Mouse (Mus musculus): ENCODE measurements around the gene Arid1a. TPM values are rescaled to one million over a fixed set of nuclear protein-coding genes. Genes with fewer than 3 reads are reported as not detected.

Arid1a gene
- total and polyA plus RNA-seq, 2 experiments, result 5.9 to 21.9 TPM

DNA sequence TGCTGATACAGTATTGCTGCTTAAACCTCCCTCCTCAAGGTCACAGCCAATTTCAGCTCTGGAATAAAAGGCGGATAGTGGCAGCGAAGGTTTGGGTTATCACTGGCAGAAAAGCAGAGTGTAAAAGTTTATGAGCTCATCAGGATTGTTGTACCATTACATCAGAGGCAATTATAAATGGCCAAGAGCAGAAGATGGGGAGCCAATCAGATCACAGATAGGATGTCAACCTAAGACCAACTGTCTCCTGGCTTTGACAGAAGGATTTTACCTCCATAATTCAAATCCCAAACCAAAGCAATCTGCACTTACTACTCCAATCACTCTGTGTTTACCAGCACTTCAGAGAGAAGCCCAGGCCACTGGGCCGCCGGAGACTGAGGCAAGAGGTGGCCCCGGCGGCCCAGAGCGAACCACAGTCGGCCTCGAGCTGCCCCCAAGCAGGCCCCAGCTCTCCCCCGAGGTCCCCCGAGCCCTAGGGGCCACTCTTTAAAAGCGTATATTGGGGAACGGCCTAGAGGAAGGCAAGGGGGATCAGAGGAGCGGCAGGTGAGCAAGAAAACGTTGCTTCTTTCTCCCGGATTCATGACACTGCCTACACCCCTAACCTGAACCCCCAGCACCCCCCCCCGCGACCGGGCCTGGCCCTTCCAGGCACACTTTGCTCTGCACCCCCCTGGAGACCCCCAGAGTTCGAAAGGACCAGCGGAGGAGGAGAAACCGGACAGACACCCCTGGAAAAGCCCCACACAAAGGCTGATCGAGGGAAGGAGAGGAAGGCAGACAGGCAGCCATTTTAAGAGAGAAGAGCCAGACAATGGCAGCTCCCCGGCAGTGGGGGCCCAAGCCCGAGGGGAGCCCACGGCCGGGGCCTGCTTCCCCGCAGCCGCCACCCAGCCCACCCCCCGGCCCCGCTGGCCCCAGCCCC, 4.8 kb downstream of the Arid1a start:
- Histone ChIP-seq H3K9ac (ENCODE audit: low read depth, low read length) (peak overlapping the region; percentile 99), H3K4me3 (ENCODE audit: insufficient read depth, low read depth, low read length) (peak overlapping the region; percentile 96), H3K36me3 (ENCODE audit: control insufficient read depth, insufficient read depth, low read length) (no peaks in the 10 kb centered on the region), H3K4me1 (ENCODE audit: control insufficient read depth, insufficient read depth, low read length) (peaks cover 27% of the 10 kb centered on the region), H3K27me3 (ENCODE audit: control insufficient read depth, insufficient read depth, low read length) (no peaks in the 10 kb centered on the region), H3K27ac (replicated peaks; ENCODE audit: insufficient read depth, low read depth, low read length) (peak overlapping the region; percentile 44), H3K79me2 (ENCODE audit: control insufficient read depth, insufficient read depth, low read length) (peaks cover 52% of the 10 kb centered on the region)
- DNase-seq (ENCODE audit: extremely low read depth, low read depth, low spot score), result peak; percentile 88
- 1% methylated on average over 30 of the region's 31 CpGs for WGBS
- TF ChIP-seq CTCF (IDR thresholded peaks at IDR 0.05; ENCODE audit: low read depth, low read length) (no peak), POLR2A (IDR thresholded peaks at IDR 0.05; ENCODE audit: extremely low read depth, insufficient read depth, low read length) (no peak)

GRCm38 (mm10) chr4:133750184-133750775, 6.3 kb downstream of the Arid1a start:
- WGBS, result 44% methylated on average over 7 of the region's 7 CpGs
- Histone ChIP-seq H3K4me1 (ENCODE audit: control insufficient read depth, insufficient read depth, low read length) (peaks cover 23% of the 10 kb centered on the region), H3K27ac (replicated peaks; ENCODE audit: insufficient read depth, low read depth, low read length) (no peak overlapping the region), H3K9ac (ENCODE audit: low read depth, low read length) (no peak overlapping the region), H3K36me3 (ENCODE audit: control insufficient read depth, insufficient read depth, low read length) (no peaks in the 10 kb centered on the region), H3K27me3 (ENCODE audit: control insufficient read depth, insufficient read depth, low read length) (no peaks in the 10 kb centered on the region), H3K4me3 (ENCODE audit: insufficient read depth, low read depth, low read length) (no peak overlapping the region), H3K79me2 (ENCODE audit: control insufficient read depth, insufficient read depth, low read length) (peaks cover 61% of the 10 kb centered on the region)
- no peak for DNase-seq (ENCODE audit: extremely low read depth, low read depth, low spot score)
- TF ChIP-seq CTCF (IDR thresholded peaks at IDR 0.05; ENCODE audit: low read depth, low read length), result no peak
- no peak for TF ChIP-seq POLR2A (IDR thresholded peaks at IDR 0.05; ENCODE audit: extremely low read depth, insufficient read depth, low read length)

GRCm38 (mm10) chr4:133735282-133735681, 21.3 kb downstream of the Arid1a start:
- Histone ChIP-seq H3K36me3 (ENCODE audit: control insufficient read depth, insufficient read depth, low read length) (peaks cover 3% of the 10 kb centered on the region; the same call in 1 of the 2 replicates), H3K4me1 (ENCODE audit: control insufficient read depth, insufficient read depth, low read length) (peaks cover 8% of the 10 kb centered on the region), H3K9ac (ENCODE audit: low read depth, low read length) (no peak overlapping the region)

GRCm38 (mm10) chr4:133730122-133730521, 26.4 kb downstream of the Arid1a start:
- TF ChIP-seq POLR2A (IDR thresholded peaks at IDR 0.05; ENCODE audit: extremely low read depth, insufficient read depth, low read length) (no peak), CTCF (IDR thresholded peaks at IDR 0.05; ENCODE audit: low read depth, low read length) (no peak)
- H3K27ac ChIP-seq (replicated peaks; ENCODE audit: insufficient read depth, low read depth, low read length), result peak overlapping the region; percentile 12; the same call in 1 of the 2 replicates
- no peaks in the 10 kb centered on the region for H3K27me3 ChIP-seq (ENCODE audit: control insufficient read depth, insufficient read depth, low read length)
- H3K9ac ChIP-seq (ENCODE audit: low read depth, low read length), result no peak overlapping the region
- H3K4me3 ChIP-seq (ENCODE audit: insufficient read depth, low read depth, low read length), result no peak overlapping the region
- H3K79me2 ChIP-seq (ENCODE audit: control insufficient read depth, insufficient read depth, low read length), result peaks cover 45% of the 10 kb centered on the region; the same call in 1 of the 2 replicates
- DNase-seq (ENCODE audit: extremely low read depth, low read depth, low spot score), result no peak
- 0 out of 2 replicates have a peak, but pooled peaks cover 1% of the 10 kb centered on the region for H3K36me3 ChIP-seq (ENCODE audit: control insufficient read depth, insufficient read depth, low read length)
- H3K4me1 ChIP-seq (ENCODE audit: control insufficient read depth, insufficient read depth, low read length), result peaks cover 18% of the 10 kb centered on the region

More at GRCm38 (mm10) chr4:133735282-133735681, 21.3 kb downstream of the Arid1a start:
- DNase-seq (ENCODE audit: extremely low read depth, low read depth, low spot score), result no peak
- no peak overlapping the region for H3K27ac ChIP-seq (replicated peaks; ENCODE audit: insufficient read depth, low read depth, low read length)
- WGBS, result 88% methylated on average over 3 of the region's 3 CpGs
- TF ChIP-seq POLR2A (IDR thresholded peaks at IDR 0.05; ENCODE audit: extremely low read depth, insufficient read depth, low read length) (no peak), CTCF (IDR thresholded peaks at IDR 0.05; ENCODE audit: low read depth, low read length) (no peak)
- H3K27me3 ChIP-seq (ENCODE audit: control insufficient read depth, insufficient read depth, low read length), result no peaks in the 10 kb centered on the region
- H3K4me3 ChIP-seq (ENCODE audit: insufficient read depth, low read depth, low read length), result no peak overlapping the region
- H3K79me2 ChIP-seq (ENCODE audit: control insufficient read depth, insufficient read depth, low read length), result peaks cover 53% of the 10 kb centered on the region

GRCm38 (mm10) chr4:133729541-133730093, 27.0 kb downstream of the Arid1a start:
- Histone ChIP-seq H3K9ac (ENCODE audit: low read depth, low read length) (no peak overlapping the region), H3K36me3 (ENCODE audit: control insufficient read depth, insufficient read depth, low read length) (0 out of 2 replicates have a peak, but pooled peaks cover 1% of the 10 kb centered on the region), H3K4me3 (ENCODE audit: insufficient read depth, low read depth, low read length) (no peak overlapping the region), H3K4me1 (ENCODE audit: control insufficient read depth, insufficient read depth, low read length) (peaks cover 18% of the 10 kb centered on the region), H3K79me2 (ENCODE audit: control insufficient read depth, insufficient read depth, low read length) (peaks cover 43% of the 10 kb centered on the region; the same call in 1 of the 2 replicates), H3K27ac (replicated peaks; ENCODE audit: insufficient read depth, low read depth, low read length) (no peak overlapping the region), H3K27me3 (ENCODE audit: control insufficient read depth, insufficient read depth, low read length) (no peaks in the 10 kb centered on the region)
- peak; percentile 84 for DNase-seq (ENCODE audit: extremely low read depth, low read depth, low spot score)
- whole genome bisulfite sequencing, result 15% methylated on average over 16 of the region's 16 CpGs
- no peak for TF ChIP-seq POLR2A (IDR thresholded peaks at IDR 0.05; ENCODE audit: extremely low read depth, insufficient read depth, low read length)
- no peak for TF ChIP-seq CTCF (IDR thresholded peaks at IDR 0.05; ENCODE audit: low read depth, low read length)
